Comparison of ENCODE assay signal across 19 mouse cellular contexts in the genomic region with DNA sequence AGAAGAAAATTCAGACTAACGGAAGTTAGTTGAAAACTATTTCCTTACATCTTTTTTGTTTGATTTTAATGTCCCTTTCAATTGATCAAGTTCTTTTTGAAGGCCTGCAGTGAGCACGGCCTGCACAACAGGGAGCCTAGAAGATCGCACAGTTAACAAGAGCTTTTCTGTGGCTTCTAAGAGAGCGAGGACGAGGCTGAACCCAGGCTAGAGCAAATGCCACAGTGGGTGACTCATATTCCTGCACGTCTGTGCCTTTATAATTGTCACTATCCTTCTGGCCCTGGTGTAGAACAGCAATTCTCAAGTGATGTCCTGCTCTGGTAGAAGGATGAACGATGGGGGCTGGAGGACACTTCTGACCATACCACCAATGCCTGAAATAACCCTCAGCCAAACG. TPM values are rescaled to one million over a fixed set of nuclear protein-coding genes. Genes with fewer than 3 reads are reported as not detected.
DNase-seq lines count a peak whose midpoint lies in the region; TF ChIP-seq lines count a peak whose summit lies in the region.
"Had no signal": no experiment of that assay in that cellular context is flagged by ENCODE, and none has a peak within 500 bp of the region (broad histone marks: within the 10 kb centered on the region; RNA-seq: fewer than 3 reads in every experiment).

No protein-coding gene starts in this region.

- intact Hi-C loops in gastrocnemius, adult 2 months (cut with DNase I), result no loop called here

- peaks cover 29% of the 10 kb centered on the region for H3K4me1 ChIP-seq in olfactory bulb, adult 2 months (ENCODE audit: control insufficient read depth, insufficient read depth, low read length)
- H3K4me1 ChIP-seq: embryonic facial prominence, embryonic 15.5 days; forebrain, embryonic 10.5 days; heart, embryonic 12.5 days; hindbrain, embryonic 15.5 days had no signal

- H3K4me3 ChIP-seq in gastrocnemius, adult 2 months, result no peak overlapping the region
- no peak overlapping the region for H3K4me3 ChIP-seq in olfactory bulb, adult 2 months (ENCODE audit: insufficient read depth, low read depth, low read length)
- H3K4me3 ChIP-seq: embryonic facial prominence, embryonic 15.5 days; erythroblast, embryonic 14.5 days; forebrain, embryonic 10.5 days; heart, adult 2 months; heart, embryonic 12.5 days; hindbrain, embryonic 15.5 days had no signal

- TF ChIP-seq CTCF in gastrocnemius, adult 2 months (IDR thresholded peaks at IDR 0.05), result no peak
- TF ChIP-seq CTCF in olfactory bulb, adult 2 months (IDR thresholded peaks at IDR 0.05; ENCODE audit: insufficient read depth, low read depth, low read length), result no peak

- DNase-seq in adrenal gland, adult 2 months, result peak; percentile 63
- no peak for DNase-seq in adrenal gland, adult 8-10 months
- DNase-seq in gastrocnemius, adult 2 months, result no peak
- DNase-seq in gastrocnemius, adult 18-20 months (ENCODE audit: low spot score), result no peak
- DNase-seq in 3T3-L1 (ENCODE audit: low read depth, low spot score) (peak; percentile 36), liver (no peak)
- DNase-seq: adrenal gland, postnatal 14 days; cerebellum, adult 11 months; cerebellum, postnatal 10 days; embryo, embryonic 11 days; gastrocnemius, postnatal 14 days; heart, adult 2 months; kidney, adult 2 months had no signal

- no peak for TF ChIP-seq POLR2A in olfactory bulb, adult 2 months (IDR thresholded peaks at IDR 0.05; ENCODE audit: insufficient read depth, low read depth, low read length)

- peak overlapping the region; percentile 81 for H3K27ac ChIP-seq in gastrocnemius, adult 2 months
- peak overlapping the region; percentile 65 for H3K27ac ChIP-seq in olfactory bulb, adult 2 months (ENCODE audit: insufficient read depth, low read depth, low read length)
- H3K27ac ChIP-seq: embryonic facial prominence, embryonic 15.5 days; forebrain, embryonic 10.5 days; heart, adult 2 months; hindbrain, embryonic 15.5 days had no signal

- 43% methylated on average over 8 of the region's 8 CpGs for WGBS in olfactory bulb, adult 2 months

RNA-seq across cellular contexts. Expression of a gene that starts 18.7 kb away (rescaled TPM):
- total RNA-seq in adrenal gland, adult 2 months (2021), result 10 to 100 TPM; 32.5 to 40.4 TPM
- 42.8 and 49.6 TPM in 2 replicates for polyA plus RNA-seq in adrenal gland, adult 2 months (2012; rRNA removed)
- 10 to 100 TPM; 33.1 to 46.2 (median 38.4) TPM for total RNA-seq in adrenal gland, adult 8-10 months (2022)
- total RNA-seq in gastrocnemius, adult 2 months (2021), result 10 to 100 TPM; 11.5 TPM
- 10 to 100 TPM; 10.2 to 11.1 TPM for total RNA-seq in gastrocnemius, adult 18-20 months (2021)
- polyA plus RNA-seq in olfactory bulb, adult 2 months (2012; ENCODE audit: insufficient read depth, insufficient read length, low replicate concordance, missing spikeins), result not detected in 2 replicates

RNA-seq across cellular contexts. Expression of a gene that starts 42.3 kb away (rescaled TPM):
- 100 to 1,000 TPM; 116 to 148 TPM for total RNA-seq in adrenal gland, adult 2 months (2021)
- polyA plus RNA-seq in adrenal gland, adult 2 months (2012; rRNA removed), result 202 and 249 TPM in 2 replicates
- 100 to 1,000 TPM; 114 to 126 (median 125) TPM for total RNA-seq in adrenal gland, adult 8-10 months (2022)
- 10 to 100 TPM in 1 of 2 experiments, 1 to 10 TPM in 1; 9.8 to 12.9 TPM for total RNA-seq in gastrocnemius, adult 2 months (2021)
- total RNA-seq in gastrocnemius, adult 18-20 months (2021), result 10 to 100 TPM; 11.4 to 11.6 TPM
- polyA plus RNA-seq in olfactory bulb, adult 2 months (2012; ENCODE audit: insufficient read depth, insufficient read length, low replicate concordance, missing spikeins), result not detected in 2 replicates

Comparison
In these comparisons a context has a peak if more than half of its experiments do, and no peak if none do; other contexts are left out.
1. DNase-seq: peak in adrenal gland, adult 2 months (single experiment) and 3T3-L1 (single experiment); none in adrenal gland, adult 8-10 months (single experiment), gastrocnemius, adult 2 months (single experiment), gastrocnemius, adult 18-20 months (single experiment) and liver (single experiment).
2. RNA of a gene that starts 42.3 kb away (total RNA-seq): 116 to 148 TPM in adrenal gland, adult 2 months and 114 to 126 TPM in adrenal gland, adult 8-10 months; 9.8 to 12.9 TPM in gastrocnemius, adult 2 months and 11.4 to 11.6 TPM in gastrocnemius, adult 18-20 months; every median in the first group is over 4 times any median in the second.